Mouse (Mus musculus) stomach, postnatal 0 days (tissue): ENCODE measurements around the gene Snhg11.

ENCODE experiments used
- CTCF ChIP-seq: IDR thresholded peaks from 2 replicates; pipeline ENCODE4 v1.5.1; 2016; ENCODE audit warnings: antibody characterized with exemption, low read depth, mild to moderate bottlenecking, moderate library complexity
- EP300 ChIP-seq: optimal IDR thresholded peaks from 2 replicates; pipeline ENCODE3; 2016; ENCODE audit warnings: antibody characterized with exemption

DNA sequence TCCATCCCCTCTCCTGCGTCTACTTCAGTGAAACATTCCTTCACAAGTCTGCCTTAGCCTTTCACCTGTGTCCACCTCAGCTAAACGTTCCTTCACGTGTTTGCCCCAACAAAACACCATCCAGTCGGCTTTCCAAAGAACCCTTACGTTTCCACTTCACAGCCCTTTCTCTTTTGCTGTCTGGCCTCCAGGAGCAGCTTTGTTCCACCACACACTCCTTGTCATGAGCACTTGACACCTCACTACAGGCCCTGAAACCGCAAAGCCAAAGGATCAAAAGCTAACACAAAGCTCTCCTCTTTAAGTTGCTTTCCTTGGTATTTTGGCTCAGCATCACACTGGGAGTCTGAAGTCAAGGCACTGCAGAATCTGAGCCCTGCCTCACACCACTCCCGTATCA lies 1.9 kb upstream of the Snhg11 start:
- no peak for TF ChIP-seq CTCF
- TF ChIP-seq EP300, result no peak
